Mouse (Mus musculus): Measurements from ENCODE around the gene Ttc37.

GRCm38 (mm10) chr13:76098116-76098492 lies 430 bp upstream of the Ttc37 start:
- no peak for TF ChIP-seq CTCF (conservative IDR thresholded peaks at IDR 0.05; ENCODE audit: low read length)
- TF ChIP-seq POU5F1 (IDR thresholded peaks at IDR 0.05; ENCODE audit: borderline replicate concordance, low read length): no peak

Measured in E14TG2a.4 (cell line).